Comparison of ENCODE assay signal across 11 mouse cellular contexts in genomic region chr4:156253043-156253442, GRCm38 (mm10). TPM values are rescaled to one million over a fixed set of nuclear protein-coding genes. Genes with fewer than 3 reads are reported as not detected.
A peak's percentile ranks its signal among the peaks of the same experiment; 100 is the strongest.
DNase-seq lines count a peak whose midpoint lies in the region; ATAC-seq and TF ChIP-seq lines count a peak whose summit lies in the region.
"Had no signal": no experiment of that assay in that cellular context is flagged by ENCODE, and none has a peak within 500 bp of the region (broad histone marks: within the 10 kb centered on the region; RNA-seq: fewer than 3 reads in every experiment).

No protein-coding gene starts in this region.

- no peak for TF ChIP-seq EP300 in stomach, postnatal 0 days (optimal IDR thresholded peaks at IDR 0.05)
- TF ChIP-seq EP300 in liver, embryonic 14.5 days (IDR thresholded peaks at IDR 0.05; ENCODE audit: low read depth): peak; percentile 99

- TF ChIP-seq CTCF in stomach, postnatal 0 days (IDR thresholded peaks at IDR 0.05; ENCODE audit: low read depth): no peak
- no peak for TF ChIP-seq CTCF in liver, embryonic 14.5 days (IDR thresholded peaks at IDR 0.05; ENCODE audit: low read depth)
- no peak for TF ChIP-seq CTCF in thymus, adult 2 months (IDR thresholded peaks at IDR 0.05; ENCODE audit: borderline replicate concordance, control insufficient read depth, extremely low read depth, insufficient read depth, low read length, poor library complexity)

- H3K4me3 ChIP-seq in heart, embryonic 13.5 days: peak overlapping the region; percentile 18; the same call in 1 of the 2 replicates
- H3K4me3 ChIP-seq in stomach, embryonic 14.5 days (ENCODE audit: low read depth, low read length): no peak overlapping the region
- no peak overlapping the region for H3K4me3 ChIP-seq in stomach, postnatal 0 days (ENCODE audit: low read depth, low read length)
- peak overlapping the region; percentile 30 to 52 for H3K4me3 ChIP-seq in liver, embryonic 14.5 days (ENCODE audit: insufficient read depth in 1 of 2, low read depth in 2 of 2, low read length in 2 of 2)
- no peak overlapping the region for H3K4me3 ChIP-seq in stomach, embryonic 16.5 days (replicated peaks; ENCODE audit: low read length)
- no peak overlapping the region for H3K4me3 ChIP-seq in thymus, adult 2 months (ENCODE audit: control insufficient read depth, insufficient read depth, low read length)
- H3K4me3 ChIP-seq: embryonic facial prominence, embryonic 12.5 days had no signal

- WGBS in heart, embryonic 13.5 days: 39% methylated on average over 7 of the region's 7 CpGs
- 44% methylated on average over 7 of the region's 7 CpGs for WGBS in stomach, embryonic 14.5 days
- WGBS in stomach, postnatal 0 days: 45% methylated on average over 7 of the region's 7 CpGs
- 9% methylated on average over 7 of the region's 7 CpGs for WGBS in liver, embryonic 14.5 days (ENCODE audit: insufficient replicate concordance)
- WGBS in stomach, embryonic 16.5 days: 36% methylated on average over 7 of the region's 7 CpGs
- WGBS in thymus, adult 2 months: 53% methylated on average over 7 of the region's 7 CpGs

- H3K9me3 ChIP-seq in heart, embryonic 13.5 days: no peaks in the 10 kb centered on the region
- H3K9me3 ChIP-seq in stomach, embryonic 14.5 days (ENCODE audit: control insufficient read depth, low read depth, low read length): no peaks in the 10 kb centered on the region
- no peaks in the 10 kb centered on the region for H3K9me3 ChIP-seq in stomach, postnatal 0 days (ENCODE audit: control insufficient read depth, low read length)
- no peaks in the 10 kb centered on the region for H3K9me3 ChIP-seq in liver, embryonic 14.5 days (ENCODE audit: control insufficient read depth, low read length)
- no peaks in the 10 kb centered on the region for H3K9me3 ChIP-seq in stomach, embryonic 16.5 days (replicated peaks; ENCODE audit: control insufficient read depth, low read length)
- H3K9me3 ChIP-seq: embryonic facial prominence, embryonic 12.5 days had no signal

- H3K4me2 ChIP-seq in heart, embryonic 13.5 days: peak overlapping the region; percentile 41
- H3K4me2 ChIP-seq in stomach, embryonic 14.5 days (replicated peaks; ENCODE audit: low read depth, low read length): no peak overlapping the region
- H3K4me2 ChIP-seq in stomach, postnatal 0 days (replicated peaks; ENCODE audit: low read depth): no peak overlapping the region
- peak overlapping the region; percentile 93 for H3K4me2 ChIP-seq in liver, embryonic 14.5 days (ENCODE audit: low read depth)
- H3K4me2 ChIP-seq in stomach, embryonic 16.5 days (ENCODE audit: low read depth, low read length): no peak overlapping the region
- H3K4me2 ChIP-seq: embryonic facial prominence, embryonic 12.5 days had no signal

- peak; percentile 56; the same call in 1 of the 2 replicates for ATAC-seq in heart, embryonic 13.5 days (ENCODE audit: extremely low read depth, insufficient number of reproducible peaks, low FRiP score, low TSS enrichment)
- ATAC-seq in stomach, embryonic 14.5 days (ENCODE audit: insufficient number of reproducible peaks, insufficient read depth, low FRiP score, low read depth): peak; percentile 68; the same call in 1 of the 2 replicates
- ATAC-seq in stomach, postnatal 0 days (ENCODE audit: low FRiP score, low TSS enrichment): no peak
- peak; percentile 86 for ATAC-seq in liver, embryonic 14.5 days (ENCODE audit: insufficient read depth)
- ATAC-seq in stomach, embryonic 16.5 days (ENCODE audit: insufficient read depth, low FRiP score): peak; percentile 47; the same call in 1 of the 2 replicates

- DNase-seq in heart, adult 8-10 months (ENCODE audit: low spot score): no peak
- no peak for DNase-seq in stomach, postnatal 0 days (ENCODE audit: low spot score)
- DNase-seq in liver, embryonic 14.5 days (ENCODE audit: low read depth in 3 of 3, low spot score in 3 of 3): peak; percentile 73 to 88 (median 75)
- DNase-seq in thymus, adult 2 months: no peak
- DNase-seq in adrenal gland, adult 2 months: no peak
- DNase-seq: heart, postnatal 14 days; kidney, postnatal 25 days had no signal

- H3K27ac ChIP-seq in heart, embryonic 13.5 days (replicated peaks): peak overlapping the region; percentile 25; the same call in 1 of the 2 replicates
- no peak overlapping the region for H3K27ac ChIP-seq in stomach, embryonic 14.5 days (ENCODE audit: low read length)
- H3K27ac ChIP-seq in stomach, postnatal 0 days (replicated peaks): no peak overlapping the region
- H3K27ac ChIP-seq in liver, embryonic 14.5 days: peak overlapping the region; percentile 98
- no peak overlapping the region for H3K27ac ChIP-seq in stomach, embryonic 16.5 days (ENCODE audit: low read length)
- H3K27ac ChIP-seq in thymus, adult 2 months (ENCODE audit: control insufficient read depth, insufficient read depth, low read length): no peak overlapping the region
- H3K27ac ChIP-seq: embryonic facial prominence, embryonic 12.5 days had no signal

- H3K9ac ChIP-seq in heart, embryonic 13.5 days: no peak overlapping the region
- no peak overlapping the region for H3K9ac ChIP-seq in stomach, embryonic 14.5 days (replicated peaks; ENCODE audit: low read depth, low read length)
- no peak overlapping the region for H3K9ac ChIP-seq in stomach, postnatal 0 days (ENCODE audit: low read length)
- peak overlapping the region; percentile 86 for H3K9ac ChIP-seq in liver, embryonic 14.5 days (replicated peaks)
- H3K9ac ChIP-seq in stomach, embryonic 16.5 days (ENCODE audit: low read length): no peak overlapping the region
- H3K9ac ChIP-seq: embryonic facial prominence, embryonic 12.5 days had no signal

- H3K27me3 ChIP-seq in heart, embryonic 13.5 days (replicated peaks): peaks cover 47% of the 10 kb centered on the region
- H3K27me3 ChIP-seq in stomach, embryonic 14.5 days (ENCODE audit: control insufficient read depth, insufficient read depth, low read length): peaks cover 15% of the 10 kb centered on the region
- peaks cover 6% of the 10 kb centered on the region; the same call in 1 of the 2 replicates for H3K27me3 ChIP-seq in stomach, postnatal 0 days (ENCODE audit: control insufficient read depth, insufficient read depth, low read length)
- H3K27me3 ChIP-seq in liver, embryonic 14.5 days (ENCODE audit: control insufficient read depth, insufficient read depth, low read length): peaks cover 4% of the 10 kb centered on the region
- H3K27me3 ChIP-seq in stomach, embryonic 16.5 days (ENCODE audit: control insufficient read depth, insufficient read depth, low read length): peaks cover 27% of the 10 kb centered on the region
- H3K27me3 ChIP-seq in thymus, adult 2 months (ENCODE audit: control insufficient read depth, insufficient read depth, low read length): peaks cover 9% of the 10 kb centered on the region; the same call in 1 of the 2 replicates

- no peak for TF ChIP-seq POLR2A in thymus, adult 2 months (IDR thresholded peaks at IDR 0.05; ENCODE audit: control insufficient read depth, extremely low read depth, insufficient read depth, low read length, poor library complexity)

- H3K4me1 ChIP-seq in heart, embryonic 13.5 days: peaks cover 34% of the 10 kb centered on the region
- peaks cover 5% of the 10 kb centered on the region; the same call in 1 of the 2 replicates for H3K4me1 ChIP-seq in stomach, embryonic 14.5 days (ENCODE audit: control insufficient read depth, insufficient read depth, low read length)
- H3K4me1 ChIP-seq in stomach, postnatal 0 days (replicated peaks; ENCODE audit: control insufficient read depth, insufficient read depth): no peaks in the 10 kb centered on the region
- H3K4me1 ChIP-seq in liver, embryonic 14.5 days (replicated peaks; ENCODE audit: control insufficient read depth in 2 of 2, insufficient read depth in 2 of 2, low read length in 1 of 2): peaks cover 23 to 48% of the 10 kb centered on the region in 2 experiments
- H3K4me1 ChIP-seq in stomach, embryonic 16.5 days (ENCODE audit: control insufficient read depth, insufficient read depth, low read length): peaks cover 8% of the 10 kb centered on the region; the same call in 1 of the 2 replicates
- peaks cover 15% of the 10 kb centered on the region for H3K4me1 ChIP-seq in thymus, adult 2 months (replicated peaks; ENCODE audit: control insufficient read depth, insufficient read depth, low read length)

- peaks cover 16% of the 10 kb centered on the region for H3K36me3 ChIP-seq in heart, embryonic 13.5 days
- H3K36me3 ChIP-seq in stomach, embryonic 14.5 days (ENCODE audit: control insufficient read depth, insufficient read depth, low read length): peaks cover 9% of the 10 kb centered on the region
- no peaks in the 10 kb centered on the region; the same call in 1 of the 2 replicates for H3K36me3 ChIP-seq in stomach, postnatal 0 days (ENCODE audit: control insufficient read depth, insufficient read depth, low read length)
- peaks cover 39% of the 10 kb centered on the region for H3K36me3 ChIP-seq in liver, embryonic 14.5 days (replicated peaks; ENCODE audit: control insufficient read depth, insufficient read depth, low read depth)
- H3K36me3 ChIP-seq in stomach, embryonic 16.5 days (ENCODE audit: control insufficient read depth, insufficient read depth, low read length): no peaks in the 10 kb centered on the region
- H3K36me3 ChIP-seq in thymus, adult 2 months (ENCODE audit: control insufficient read depth, insufficient read depth, low read length): peaks cover 8% of the 10 kb centered on the region

RNA-seq across cellular contexts. Expression of gene Samd11, which starts 2.4 kb away (rescaled TPM):
- 1.2 TPM in 2 replicates for polyA plus RNA-seq in heart, embryonic 13.5 days (2015; fragmentation: Nextera tagmentation; extraction: Ambion mirVana)
- total RNA-seq in heart, adult 8-10 months (2022): under 1 TPM in 2 of 4 experiments, not detected in 2; 0.22 TPM
- 0.28 TPM in 1 of 2 replicates, not detected in the other for polyA plus RNA-seq in stomach, embryonic 14.5 days (2014; fragmentation: Nextera tagmentation; extraction: Ambion mirVana)
- 0.08 and 0.18 TPM in 2 replicates for polyA plus RNA-seq in stomach, postnatal 0 days (2015; fragmentation: Nextera tagmentation; extraction: Ambion mirVana)
- 56.1 and 56.9 TPM in 2 replicates for polyA plus RNA-seq in liver, embryonic 14.5 days (2012; rRNA removed)
- polyA plus RNA-seq in liver, embryonic 14.5 days (2014; fragmentation: Nextera tagmentation; extraction: Ambion mirVana): 21.5 and 24.8 TPM in 2 replicates
- 1.3 and 1.4 TPM in 2 replicates for polyA plus RNA-seq in stomach, embryonic 16.5 days (2015; fragmentation: Nextera tagmentation; extraction: Ambion mirVana)
- 1.6 TPM in 2 replicates for polyA plus RNA-seq in thymus, adult 2 months (2012; rRNA removed)
- 1 to 10 TPM; 1.7 to 2.2 TPM for total RNA-seq in adrenal gland, adult 2 months (2021)
- polyA plus RNA-seq in adrenal gland, adult 2 months (2012; rRNA removed): 2.2 and 2.9 TPM in 2 replicates

RNA-seq across cellular contexts. Expression of gene Noc2l, which starts 17.2 kb away (rescaled TPM):
- 39.3 and 41.8 TPM in 2 replicates for polyA plus RNA-seq in heart, embryonic 13.5 days (2015; fragmentation: Nextera tagmentation; extraction: Ambion mirVana)
- 10 to 100 TPM; 22.1 to 24.5 (median 22.8) TPM for total RNA-seq in heart, adult 8-10 months (2022)
- 75.6 and 79.8 TPM in 2 replicates for polyA plus RNA-seq in stomach, embryonic 14.5 days (2014; fragmentation: Nextera tagmentation; extraction: Ambion mirVana)
- polyA plus RNA-seq in stomach, postnatal 0 days (2015; fragmentation: Nextera tagmentation; extraction: Ambion mirVana): 30.2 and 30.6 TPM in 2 replicates
- polyA plus RNA-seq in liver, embryonic 14.5 days (2012; rRNA removed): 62.7 and 68.0 TPM in 2 replicates
- 40.2 and 50.7 TPM in 2 replicates for polyA plus RNA-seq in liver, embryonic 14.5 days (2014; fragmentation: Nextera tagmentation; extraction: Ambion mirVana)
- polyA plus RNA-seq in stomach, embryonic 16.5 days (2015; fragmentation: Nextera tagmentation; extraction: Ambion mirVana): 53.6 and 56.3 TPM in 2 replicates
- polyA plus RNA-seq in thymus, adult 2 months (2012; rRNA removed): 154 and 158 TPM in 2 replicates
- total RNA-seq in adrenal gland, adult 2 months (2021): 10 to 100 TPM; 42.6 to 47.2 TPM
- 46.6 and 60.3 TPM in 2 replicates for polyA plus RNA-seq in adrenal gland, adult 2 months (2012; rRNA removed)

RNA-seq across cellular contexts. Expression of gene Plekhn1, which starts 18.4 kb away (rescaled TPM):
- 13.1 and 13.3 TPM in 2 replicates for polyA plus RNA-seq in heart, embryonic 13.5 days (2015; fragmentation: Nextera tagmentation; extraction: Ambion mirVana)
- total RNA-seq in heart, adult 8-10 months (2022): 10 to 100 TPM in 3 of 4 experiments, 1 to 10 TPM in 1; 9.5 to 11.8 (median 10.9) TPM
- polyA plus RNA-seq in stomach, embryonic 14.5 days (2014; fragmentation: Nextera tagmentation; extraction: Ambion mirVana): 21.2 and 22.8 TPM in 2 replicates
- polyA plus RNA-seq in stomach, postnatal 0 days (2015; fragmentation: Nextera tagmentation; extraction: Ambion mirVana): 34.0 and 41.9 TPM in 2 replicates
- polyA plus RNA-seq in liver, embryonic 14.5 days (2012; rRNA removed): 9.9 and 10.8 TPM in 2 replicates
- 2.7 and 5.2 TPM in 2 replicates for polyA plus RNA-seq in liver, embryonic 14.5 days (2014; fragmentation: Nextera tagmentation; extraction: Ambion mirVana)
- polyA plus RNA-seq in stomach, embryonic 16.5 days (2015; fragmentation: Nextera tagmentation; extraction: Ambion mirVana): 27.7 and 36.6 TPM in 2 replicates
- polyA plus RNA-seq in thymus, adult 2 months (2012; rRNA removed): 141 and 145 TPM in 2 replicates
- 10 to 100 TPM; 18.7 to 23.9 TPM for total RNA-seq in adrenal gland, adult 2 months (2021)
- polyA plus RNA-seq in adrenal gland, adult 2 months (2012; rRNA removed): 62.2 and 69.6 TPM in 2 replicates

RNA-seq across cellular contexts. Expression of gene Perm1, which starts 37.4 kb away (rescaled TPM):
- 2.7 and 3.0 TPM in 2 replicates for polyA plus RNA-seq in heart, embryonic 13.5 days (2015; fragmentation: Nextera tagmentation; extraction: Ambion mirVana)
- 100 to 1,000 TPM; 327 to 378 (median 333) TPM for total RNA-seq in heart, adult 8-10 months (2022)
- 0.55 and 1.3 TPM in 2 replicates for polyA plus RNA-seq in stomach, embryonic 14.5 days (2014; fragmentation: Nextera tagmentation; extraction: Ambion mirVana)
- polyA plus RNA-seq in stomach, postnatal 0 days (2015; fragmentation: Nextera tagmentation; extraction: Ambion mirVana): 4.0 and 4.6 TPM in 2 replicates
- 0.03 TPM in 2 replicates for polyA plus RNA-seq in liver, embryonic 14.5 days (2012; rRNA removed)
- 0.05 TPM in 1 of 2 replicates, not detected in the other for polyA plus RNA-seq in liver, embryonic 14.5 days (2014; fragmentation: Nextera tagmentation; extraction: Ambion mirVana)
- 3.6 and 5.4 TPM in 2 replicates for polyA plus RNA-seq in stomach, embryonic 16.5 days (2015; fragmentation: Nextera tagmentation; extraction: Ambion mirVana)
- 2.0 and 9.5 TPM in 2 replicates for polyA plus RNA-seq in thymus, adult 2 months (2012; rRNA removed)
- total RNA-seq in adrenal gland, adult 2 months (2021): 10 to 100 TPM in 1 of 2 experiments, 1 to 10 TPM in 1; 3.9 to 10.2 TPM
- polyA plus RNA-seq in adrenal gland, adult 2 months (2012; rRNA removed): 2.4 and 2.6 TPM in 2 replicates

RNA-seq across cellular contexts. Expression of gene AW011738, which starts 49.9 kb away (rescaled TPM):
- 3.2 and 3.3 TPM in 2 replicates for polyA plus RNA-seq in heart, embryonic 13.5 days (2015; fragmentation: Nextera tagmentation; extraction: Ambion mirVana)
- 10 to 100 TPM; 10.1 to 14.4 (median 12.2) TPM for total RNA-seq in heart, adult 8-10 months (2022)
- 0.41 and 0.82 TPM in 2 replicates for polyA plus RNA-seq in stomach, embryonic 14.5 days (2014; fragmentation: Nextera tagmentation; extraction: Ambion mirVana)
- 1.2 and 1.6 TPM in 2 replicates for polyA plus RNA-seq in stomach, postnatal 0 days (2015; fragmentation: Nextera tagmentation; extraction: Ambion mirVana)
- 0.49 and 0.66 TPM in 2 replicates for polyA plus RNA-seq in liver, embryonic 14.5 days (2012; rRNA removed)
- polyA plus RNA-seq in liver, embryonic 14.5 days (2014; fragmentation: Nextera tagmentation; extraction: Ambion mirVana): 0.23 TPM in 1 of 2 replicates, not detected in the other
- 2.3 and 2.4 TPM in 2 replicates for polyA plus RNA-seq in stomach, embryonic 16.5 days (2015; fragmentation: Nextera tagmentation; extraction: Ambion mirVana)
- polyA plus RNA-seq in thymus, adult 2 months (2012; rRNA removed): 10.0 and 10.8 TPM in 2 replicates
- total RNA-seq in adrenal gland, adult 2 months (2021): 1 to 10 TPM; 2.7 to 7.2 TPM
- polyA plus RNA-seq in adrenal gland, adult 2 months (2012; rRNA removed): 1.7 and 2.6 TPM in 2 replicates

Comparison
In these comparisons a context has a peak if more than half of its experiments do, and no peak if none do; other contexts are left out.
1. H3K27ac ChIP-seq: peak in heart, embryonic 13.5 days (single experiment) and liver, embryonic 14.5 days (single experiment); none in stomach, embryonic 14.5 days (single experiment), stomach, postnatal 0 days (single experiment), stomach, embryonic 16.5 days (single experiment) and thymus, adult 2 months (single experiment).
2. H3K4me2 ChIP-seq: peak in heart, embryonic 13.5 days (single experiment) and liver, embryonic 14.5 days (single experiment); none in stomach, embryonic 14.5 days (single experiment), stomach, postnatal 0 days (single experiment) and stomach, embryonic 16.5 days (single experiment).
3. H3K4me3 ChIP-seq: peak in heart, embryonic 13.5 days (single experiment) and liver, embryonic 14.5 days (2 of 2); none in stomach, embryonic 14.5 days (single experiment), stomach, postnatal 0 days (single experiment), stomach, embryonic 16.5 days (single experiment) and thymus, adult 2 months (single experiment).
4. DNase-seq: peak in liver, embryonic 14.5 days (3 of 3); none in heart, adult 8-10 months (single experiment), stomach, postnatal 0 days (single experiment), thymus, adult 2 months (single experiment) and adrenal gland, adult 2 months (single experiment).